Mouse (Mus musculus) heart, postnatal 0 days (tissue): Measurements from ENCODE around the gene Chit1.

ENCODE experiments used
- CTCF ChIP-seq: IDR thresholded peaks from 2 replicates; pipeline ENCODE4 v1.5.1; 2016; ENCODE audit warnings: antibody characterized with exemption, control low read depth, low read depth
- EP300 ChIP-seq: IDR thresholded peaks from 2 replicates; pipeline ENCODE4 v1.6.1; 2016; ENCODE audit warnings: antibody characterized with exemption, low read depth

GRCm38 (mm10) chr1:134195571-134195970, 84.5 kb downstream of the Chit1 start:
- no peak for TF ChIP-seq CTCF
- no peak for TF ChIP-seq EP300
